Mouse (Mus musculus): ENCODE measurements at regions not wholly inside any gene's neighbourhood (a gene's known extent, or its start where the extent isn't known, plus 50 kb on each side); places are given as distances from the start of the nearest gene placed in this dataset.

- Histone ChIP-seq H3K9ac (ENCODE audit: control insufficient read depth, low read depth, low read length, poor library complexity, severe bottlenecking) (no peak overlapping the region), H3K27me3 (ENCODE audit: control insufficient read depth in 1 of 2, insufficient read depth in 2 of 2, low read length in 2 of 2) (no peaks in the 10 kb centered on the region), H3K79me2 (ENCODE audit: control insufficient read depth, insufficient read depth, low read length, poor library complexity) (no peaks in the 10 kb centered on the region), H3K4me1 (ENCODE audit: control insufficient read depth in 1 of 2, insufficient read depth in 2 of 2, low read length in 2 of 2) (peaks cover 19 to 30% of the 10 kb centered on the region in 2 experiments), H3K4me3 (ENCODE audit: control insufficient read depth in 1 of 2, insufficient read depth in 1 of 2, low read depth in 2 of 2, low read length in 2 of 2) (no peak overlapping the region), H3K36me3 (ENCODE audit: control insufficient read depth in 1 of 2, insufficient read depth in 2 of 2, low read length in 2 of 2) (peaks cover 0 to 23% of the 10 kb centered on the region in 2 experiments; a peak in 2 of 4 replicates), H3K9me3 (replicated peaks; ENCODE audit: insufficient read depth, low read length) (no peaks in the 10 kb centered on the region), H3K27ac (ENCODE audit: control insufficient read depth, low read depth, low read length) (peak overlapping the region; percentile 52)
- peak; percentile 89 for DNase-seq (ENCODE audit: low read depth, low spot score)
- TF ChIP-seq MAZ (IDR thresholded peaks at IDR 0.05; ENCODE audit: low read depth, low read length) = no peak
- TF ChIP-seq MEF2A (IDR thresholded peaks at IDR 0.05; ENCODE audit: extremely low read depth, insufficient replicate concordance, low read depth, low read length, poor library complexity, severe bottlenecking) = no peak
- TF ChIP-seq USF2 (IDR thresholded peaks at IDR 0.05; ENCODE audit: borderline replicate concordance in 1 of 2, insufficient read depth in 1 of 2, low read depth in 1 of 2, low read length in 2 of 2) = no peak
- no peak for TF ChIP-seq USF1 (IDR thresholded peaks at IDR 0.05; ENCODE audit: low read depth, low read length)
- peak; percentile 70 for TF ChIP-seq MXI1 (IDR thresholded peaks at IDR 0.05; ENCODE audit: low read depth, low read length)
- TF ChIP-seq ETS1 (IDR thresholded peaks at IDR 0.05; ENCODE audit: low read depth, low read length) = peak; percentile 59
- no peak for TF ChIP-seq POLR2AphosphoS2 (IDR thresholded peaks at IDR 0.05; ENCODE audit: low read length)
- 0 out of 2 replicates have a peak, but pooled peaks have one; percentile 42 for TF ChIP-seq MAX (IDR thresholded peaks at IDR 0.05; ENCODE audit: low read length)
- no peak for TF ChIP-seq UBTF (IDR thresholded peaks at IDR 0.05; ENCODE audit: borderline replicate concordance, insufficient read depth, low read depth, low read length)
- no peak for TF ChIP-seq HCFC1 (IDR thresholded peaks at IDR 0.05; ENCODE audit: low read depth, low read length)
- TF ChIP-seq SMC3 (IDR thresholded peaks at IDR 0.05; ENCODE audit: low read depth, low read length) = no peak
- no peak for TF ChIP-seq TBP (IDR thresholded peaks at IDR 0.05; ENCODE audit: low read depth, low read length)
- TF ChIP-seq POLR2A (IDR thresholded peaks at IDR 0.05; ENCODE audit: control insufficient read depth in 1 of 2, insufficient read depth in 1 of 2, low read depth in 1 of 2, low read length in 2 of 2, poor library complexity in 1 of 2) = no peak
- TF ChIP-seq EP300 (IDR thresholded peaks at IDR 0.05; ENCODE audit: low read depth in 1 of 2, low read length in 2 of 2) = peak; percentile 60 to 75
- no peak for TF ChIP-seq CHD2 (IDR thresholded peaks at IDR 0.05; ENCODE audit: low read length)
- no peak for TF ChIP-seq MYB (IDR thresholded peaks at IDR 0.05; ENCODE audit: low read depth, low read length)
- peak; percentile 64; the same call in 1 of the 2 replicates for TF ChIP-seq MYC (IDR thresholded peaks at IDR 0.05; ENCODE audit: low read depth, low read length)
- no peak for TF ChIP-seq ZNF384 (IDR thresholded peaks at IDR 0.05; ENCODE audit: low read depth, low read length)
- TF ChIP-seq CTCF (IDR thresholded peaks at IDR 0.05 in 2 of 3, conservative IDR thresholded peaks at IDR 0.05 in 1 of 3; ENCODE audit: control insufficient read depth in 1 of 3, insufficient read depth in 1 of 3, low read depth in 2 of 3, low read length in 3 of 3, poor library complexity in 1 of 3, severe bottlenecking in 1 of 3) = no peak
- TF ChIP-seq BHLHE40 (IDR thresholded peaks at IDR 0.05; ENCODE audit: borderline replicate concordance, low read depth, low read length) = 0 out of 2 replicates have a peak, but pooled peaks have one; percentile 20
- no peak for TF ChIP-seq JUND (IDR thresholded peaks at IDR 0.05; ENCODE audit: low read depth, low read length)
- no peak for TF ChIP-seq NELFE (IDR thresholded peaks at IDR 0.05; ENCODE audit: low read depth, low read length)
- no peak for TF ChIP-seq RAD21 (IDR thresholded peaks at IDR 0.05; ENCODE audit: low read depth, low read length)
- no peak for TF ChIP-seq POLR2AphosphoS5 (IDR thresholded peaks at IDR 0.05; ENCODE audit: borderline replicate concordance, low read depth, low read length)
- TF ChIP-seq SIN3A (IDR thresholded peaks at IDR 0.05; ENCODE audit: low read length) = peak; percentile 40; the same call in 1 of the 2 replicates
- TF ChIP-seq KAT2A (conservative IDR thresholded peaks at IDR 0.05; ENCODE audit: low read depth, low read length) = no peak
- peak; percentile 54 for TF ChIP-seq TCF12 (IDR thresholded peaks at IDR 0.05; ENCODE audit: low read depth, low read length)
- TF ChIP-seq RCOR1 (IDR thresholded peaks at IDR 0.05; ENCODE audit: low read depth, low read length) = 0 out of 2 replicates have a peak, but pooled peaks have one; percentile 16
- TF ChIP-seq CHD1 (IDR thresholded peaks at IDR 0.05; ENCODE audit: low read depth, low read length) = no peak
- no peak for TF ChIP-seq ZKSCAN1 (IDR thresholded peaks at IDR 0.05; ENCODE audit: low read depth, low read length)
- TF ChIP-seq NRF1 (IDR thresholded peaks at IDR 0.05; ENCODE audit: insufficient read depth, low read depth, low read length, poor library complexity, severe bottlenecking) = no peak
- no peak for TF ChIP-seq ZC3H11A (IDR thresholded peaks at IDR 0.05; ENCODE audit: low read depth, low read length)
- TF ChIP-seq TAL1 (IDR thresholded peaks at IDR 0.05; ENCODE audit: low read length) = peak; percentile 31; the same call in 1 of the 2 replicates
- TF ChIP-seq ELF1 (IDR thresholded peaks at IDR 0.05; ENCODE audit: low read depth, low read length) = no peak
- TF ChIP-seq ZMIZ1 (IDR thresholded peaks at IDR 0.05; ENCODE audit: low read depth, low read length) = no peak
- no peak for TF ChIP-seq GATA1 (IDR thresholded peaks at IDR 0.05; ENCODE audit: low read depth, low read length)
- no peak for TF ChIP-seq GABPA (IDR thresholded peaks at IDR 0.05; ENCODE audit: low read depth, low read length)
- no peak for TF ChIP-seq MAFK (IDR thresholded peaks at IDR 0.05; ENCODE audit: borderline replicate concordance, low read depth, low read length)
Measured at GRCm38 (mm10) chr9:120866709-120867108, 62.3 kb upstream of the Ctnnb1 start.
